Mouse (Mus musculus): ENCODE measurements around the gene Gjd2. TPM values are rescaled to one million over a fixed set of nuclear protein-coding genes. Genes with fewer than 3 reads are reported as not detected.

Gjd2 gene
- 2.2 and 2.3 TPM in 2 replicates for polyA plus RNA-seq (2016; fragmentation: Nextera tagmentation; extraction: Ambion mirVana)

DNA sequence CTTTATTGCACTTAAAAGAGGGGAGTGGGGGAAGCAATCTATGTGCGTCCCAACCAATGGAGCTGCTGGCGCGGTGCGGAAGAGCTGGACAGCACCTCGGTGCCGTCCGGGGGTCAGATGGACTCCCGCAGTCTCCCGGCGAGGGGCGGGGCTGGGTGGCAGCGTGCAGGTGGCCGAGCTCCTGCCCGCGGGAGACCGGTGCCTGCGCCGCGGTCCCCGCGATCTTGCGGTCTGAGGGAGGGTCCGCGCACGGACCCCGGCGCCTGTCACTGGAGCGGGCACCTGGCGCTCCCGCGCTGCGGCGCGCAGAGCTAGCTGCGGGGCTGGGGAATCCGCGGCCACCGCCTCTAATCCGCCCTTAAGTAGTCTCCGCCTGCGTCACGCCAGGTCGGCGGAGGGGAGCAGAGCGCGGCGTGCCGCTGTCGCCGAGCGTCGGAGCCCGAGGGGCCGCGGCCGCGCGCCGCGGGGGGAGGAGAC, at the start of gene Gjd2:
Gene Gjd2, minus strand, starts transcription at position 325 of the 477 bp plus-strand sequence.
- Histone ChIP-seq H3K4me2 (replicated peaks) (peak within 1 kb of the TSS; percentile 96), H3K9ac (replicated peaks) (peak within 1 kb of the TSS; percentile 70), H3K4me3 (peak within 1 kb of the TSS; percentile 64), H3K36me3 (no peaks in the 10 kb centered on the region), H3K4me1 (peaks cover 17% of the 10 kb centered on the region), H3K27me3 (peaks cover 37% of the 10 kb centered on the region), H3K9me3 (no peaks in the 10 kb centered on the region), H3K27ac (replicated peaks) (peak within 1 kb of the TSS; percentile 56)
- 0% methylated on average over 48 of the region's 60 CpGs for WGBS
- peak; percentile 84 for ATAC-seq (ENCODE audit: low FRiP score, low read depth)

GRCm38 (mm10) chr2:114060071-114060591, 46.7 kb upstream of the Gjd2 start:
- ATAC-seq (ENCODE audit: low FRiP score, low read depth) = 0 out of 2 replicates have a peak, but pooled peaks have one; percentile 36

GRCm38 (mm10) chr2:114059608-114060007, 46.2 kb upstream of the Gjd2 start:
- no peaks in the 10 kb centered on the region for H3K36me3 ChIP-seq
- H3K9ac ChIP-seq (replicated peaks) = no peak overlapping the region
- peaks cover 8% of the 10 kb centered on the region; the same call in 1 of the 2 replicates for H3K4me1 ChIP-seq
- no peak overlapping the region for H3K4me3 ChIP-seq
- H3K4me2 ChIP-seq (replicated peaks) = no peak overlapping the region
- H3K27ac ChIP-seq (replicated peaks) = no peak overlapping the region
- no peaks in the 10 kb centered on the region for H3K9me3 ChIP-seq
- 64% methylated on average over 1 of the region's 1 CpGs for WGBS
- H3K27me3 ChIP-seq = no peaks in the 10 kb centered on the region
- ATAC-seq (ENCODE audit: low FRiP score, low read depth) = no peak

More at GRCm38 (mm10) chr2:114060071-114060591, 46.7 kb upstream of the Gjd2 start:
- no peaks in the 10 kb centered on the region for H3K27me3 ChIP-seq
- 38% methylated on average over 6 of the region's 6 CpGs for WGBS
- no peak overlapping the region for H3K4me3 ChIP-seq
- no peak overlapping the region for H3K9ac ChIP-seq (replicated peaks)
- peaks cover 8% of the 10 kb centered on the region; the same call in 1 of the 2 replicates for H3K4me1 ChIP-seq
- H3K36me3 ChIP-seq = no peaks in the 10 kb centered on the region
- H3K4me2 ChIP-seq (replicated peaks) = no peak overlapping the region
- no peak overlapping the region for H3K27ac ChIP-seq (replicated peaks)
- no peaks in the 10 kb centered on the region for H3K9me3 ChIP-seq

GRCm38 (mm10) chr2:114058226-114058796, 44.9 kb upstream of the Gjd2 start:
- H3K9ac ChIP-seq (replicated peaks) = no peak overlapping the region
- 92% methylated on average over 10 of the region's 10 CpGs for WGBS
- H3K9me3 ChIP-seq = no peaks in the 10 kb centered on the region
- no peaks in the 10 kb centered on the region for H3K36me3 ChIP-seq
- no peaks in the 10 kb centered on the region for H3K27me3 ChIP-seq
- ATAC-seq (ENCODE audit: low FRiP score, low read depth) = no peak
- H3K4me2 ChIP-seq (replicated peaks) = no peak overlapping the region
- H3K4me1 ChIP-seq = peaks cover 8% of the 10 kb centered on the region; the same call in 1 of the 2 replicates
- no peak overlapping the region for H3K4me3 ChIP-seq
- H3K27ac ChIP-seq (replicated peaks) = no peak overlapping the region

GRCm38 (mm10) chr2:114057303-114057853, 44.0 kb upstream of the Gjd2 start:
- Histone ChIP-seq H3K9ac (replicated peaks) (no peak overlapping the region), H3K36me3 (no peaks in the 10 kb centered on the region), H3K4me3 (no peak overlapping the region), H3K9me3 (no peaks in the 10 kb centered on the region), H3K4me1 (peaks cover 8% of the 10 kb centered on the region; the same call in 1 of the 2 replicates), H3K27me3 (no peaks in the 10 kb centered on the region), H3K4me2 (replicated peaks) (no peak overlapping the region), H3K27ac (replicated peaks) (peak overlapping the region; percentile 32; the same call in 1 of the 2 replicates)
- ATAC-seq (ENCODE audit: low FRiP score, low read depth) = peak; percentile 78
- 13% methylated on average over 10 of the region's 10 CpGs for WGBS

DNA sequence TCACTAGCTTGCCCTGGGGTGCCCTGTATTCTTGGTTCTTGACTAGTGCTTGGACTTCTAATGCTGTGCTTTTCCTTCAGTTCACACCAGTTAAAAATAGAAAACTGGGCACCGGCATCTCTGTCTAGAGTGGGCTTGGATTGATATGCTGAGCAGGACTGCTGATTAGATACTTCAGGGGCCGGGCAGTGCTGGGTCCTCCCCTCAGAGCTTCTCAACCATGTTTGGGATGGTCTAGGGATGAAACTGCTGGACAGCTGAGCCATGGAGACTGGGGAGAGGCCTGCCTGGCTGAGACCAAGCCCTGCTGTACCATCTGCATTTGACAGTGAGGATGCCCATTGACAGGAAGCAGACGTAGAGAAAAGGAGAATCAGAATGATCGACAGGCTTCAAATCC, 40.7 kb upstream of the Gjd2 start:
- Histone ChIP-seq H3K4me3 (no peak overlapping the region), H3K9me3 (no peaks in the 10 kb centered on the region), H3K27me3 (no peaks in the 10 kb centered on the region), H3K4me2 (replicated peaks) (no peak overlapping the region), H3K9ac (replicated peaks) (no peak overlapping the region), H3K4me1 (peaks cover 8% of the 10 kb centered on the region; the same call in 1 of the 2 replicates), H3K27ac (replicated peaks) (no peak overlapping the region), H3K36me3 (no peaks in the 10 kb centered on the region)
- 90% methylated on average over 4 of the region's 4 CpGs for WGBS
- no peak for ATAC-seq (ENCODE audit: low FRiP score, low read depth)

DNA sequence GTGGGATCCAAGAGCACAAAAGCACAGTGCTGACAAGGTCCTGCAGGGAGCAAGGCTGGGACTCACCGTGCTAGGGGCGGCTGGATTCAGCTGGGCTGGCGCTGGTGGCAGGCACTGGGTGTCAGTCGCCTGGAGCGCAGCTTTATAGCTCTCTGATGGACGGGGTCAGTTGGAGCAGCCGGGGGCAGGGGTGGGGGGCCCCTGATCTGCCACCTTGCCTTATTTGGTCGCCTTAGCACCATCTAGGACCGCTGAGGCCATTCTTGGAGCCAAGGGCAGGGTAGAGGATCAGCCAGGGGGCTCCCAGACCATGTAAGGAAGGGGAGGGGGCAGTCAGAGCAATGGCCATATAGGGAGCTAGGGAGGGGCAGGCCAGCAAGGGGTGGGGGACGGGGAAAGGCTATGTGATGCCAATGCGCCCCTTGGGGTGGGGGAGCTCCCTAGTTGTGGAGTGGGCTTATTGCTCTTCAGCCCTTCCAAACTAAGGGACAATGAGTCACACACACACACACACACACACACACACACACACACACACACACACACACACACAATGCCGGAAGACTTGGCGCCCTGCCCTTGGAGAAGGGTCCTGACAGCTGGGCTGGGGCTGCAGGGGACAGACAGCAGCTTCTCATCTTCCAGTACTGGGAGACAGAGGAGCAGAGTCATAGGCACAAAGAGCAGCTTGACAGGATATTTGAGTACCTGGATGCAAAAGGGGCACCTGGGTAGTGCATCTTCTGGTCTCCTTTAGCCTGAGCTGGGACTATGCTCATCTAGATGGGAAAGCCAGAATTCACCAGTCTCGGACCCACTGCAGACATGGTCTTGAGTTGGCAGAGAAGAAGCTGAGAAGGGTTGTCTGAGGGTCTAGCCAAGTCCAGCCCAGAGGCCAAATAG, 39.5 kb upstream of the Gjd2 start, which contains the start of gene Actc1:
Gene Actc1, minus strand, starts transcription at position 853 of the 903 bp plus-strand sequence.
- no peaks in the 10 kb centered on the region for H3K9me3 ChIP-seq
- H3K36me3 ChIP-seq = no peaks in the 10 kb centered on the region
- WGBS = 58% methylated on average over 12 of the region's 14 CpGs
- H3K4me1 ChIP-seq = peaks cover 8% of the 10 kb centered on the region; the same call in 1 of the 2 replicates
- no peak within 1 kb of the TSS for H3K9ac ChIP-seq (replicated peaks)
- H3K4me3 ChIP-seq = no peak within 1 kb of the TSS
- no peak within 1 kb of the TSS for H3K4me2 ChIP-seq (replicated peaks)
- H3K27ac ChIP-seq (replicated peaks) = no peak within 1 kb of the TSS
- ATAC-seq (ENCODE audit: low FRiP score, low read depth) = peak; percentile 42; the same call in 1 of the 2 replicates
- no peaks in the 10 kb centered on the region for H3K27me3 ChIP-seq

DNA sequence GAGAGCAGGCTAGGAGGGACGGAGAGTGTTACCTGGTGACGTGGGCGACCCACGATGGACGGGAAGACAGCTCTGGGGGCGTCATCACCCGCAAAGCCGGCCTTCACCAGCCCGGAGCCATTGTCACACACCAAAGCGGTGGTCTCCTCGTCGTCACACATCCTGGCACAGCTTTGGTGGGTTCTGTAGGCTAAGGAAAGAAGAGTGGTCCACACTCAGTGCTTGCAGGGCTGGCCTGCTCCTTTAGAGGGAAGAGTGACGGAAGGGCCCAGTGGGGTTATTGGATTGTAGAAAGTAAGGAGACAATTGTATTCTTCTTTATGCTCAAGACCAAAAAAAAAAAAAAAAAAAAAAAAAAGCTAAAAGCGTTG, 38.4 kb upstream of the Gjd2 start:
- no peak overlapping the region for H3K4me3 ChIP-seq
- no peaks in the 10 kb centered on the region; the same call in 1 of the 2 replicates for H3K27me3 ChIP-seq
- ATAC-seq (ENCODE audit: low FRiP score, low read depth) = no peak
- H3K4me1 ChIP-seq = no peaks in the 10 kb centered on the region
- no peak overlapping the region for H3K9ac ChIP-seq (replicated peaks)
- H3K27ac ChIP-seq (replicated peaks) = no peak overlapping the region
- no peaks in the 10 kb centered on the region for H3K9me3 ChIP-seq
- no peak overlapping the region for H3K4me2 ChIP-seq (replicated peaks)
- no peaks in the 10 kb centered on the region for H3K36me3 ChIP-seq
- 90% methylated on average over 14 of the region's 14 CpGs for WGBS

GRCm38 (mm10) chr2:114051111-114051870, 37.9 kb upstream of the Gjd2 start:
- 93% methylated on average over 7 of the region's 7 CpGs for WGBS
- Histone ChIP-seq H3K27me3 (no peaks in the 10 kb centered on the region; the same call in 1 of the 2 replicates), H3K27ac (replicated peaks) (no peak overlapping the region), H3K4me3 (no peak overlapping the region), H3K4me2 (replicated peaks) (no peak overlapping the region), H3K9me3 (no peaks in the 10 kb centered on the region), H3K36me3 (no peaks in the 10 kb centered on the region), H3K4me1 (no peaks in the 10 kb centered on the region), H3K9ac (replicated peaks) (no peak overlapping the region)
- no peak for ATAC-seq (ENCODE audit: low FRiP score, low read depth)

DNA sequence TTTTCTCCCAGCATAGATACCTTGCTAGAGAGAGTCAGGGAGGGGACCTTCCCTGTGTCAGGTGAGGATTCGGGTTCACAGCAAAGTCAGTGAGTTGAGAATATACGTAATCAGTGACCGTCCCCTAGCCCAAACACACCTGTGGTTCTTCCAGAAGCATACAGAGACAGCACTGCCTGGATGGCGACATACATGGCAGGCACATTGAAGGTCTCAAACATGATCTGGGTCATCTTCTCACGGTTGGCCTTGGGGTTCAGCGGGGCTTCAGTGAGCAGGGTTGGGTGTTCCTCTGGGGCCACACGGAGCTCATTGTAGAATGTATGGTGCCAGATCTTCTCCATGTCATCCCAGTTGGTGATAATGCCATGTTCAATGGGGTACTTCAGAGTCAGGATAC, 36.7 kb upstream of the Gjd2 start:
- Histone ChIP-seq H3K4me2 (replicated peaks) (no peak overlapping the region), H3K9me3 (no peaks in the 10 kb centered on the region), H3K36me3 (no peaks in the 10 kb centered on the region), H3K4me1 (no peaks in the 10 kb centered on the region), H3K4me3 (no peak overlapping the region), H3K27me3 (no peaks in the 10 kb centered on the region; the same call in 1 of the 2 replicates), H3K9ac (replicated peaks) (no peak overlapping the region), H3K27ac (replicated peaks) (no peak overlapping the region)
- no peak for ATAC-seq (ENCODE audit: low FRiP score, low read depth)
- WGBS = 95% methylated on average over 7 of the region's 7 CpGs

GRCm38 (mm10) chr2:114049372-114049771, 36.0 kb upstream of the Gjd2 start:
- Histone ChIP-seq H3K4me2 (replicated peaks) (no peak overlapping the region), H3K4me3 (no peak overlapping the region), H3K27ac (replicated peaks) (no peak overlapping the region), H3K27me3 (no peaks in the 10 kb centered on the region; the same call in 1 of the 2 replicates), H3K36me3 (no peaks in the 10 kb centered on the region), H3K9me3 (no peaks in the 10 kb centered on the region), H3K9ac (replicated peaks) (no peak overlapping the region), H3K4me1 (no peaks in the 10 kb centered on the region)
- WGBS = 95% methylated on average over 7 of the region's 7 CpGs
- ATAC-seq (ENCODE audit: low FRiP score, low read depth) = no peak
